Mouse (Mus musculus) thymus, adult 2 months (tissue): ENCODE measurements around the gene Casp2.

Source experiments
- CTCF ChIP-seq: fragments of 200-500 bp; IDR thresholded peaks from 2 replicates; pipeline ENCODE4 v1.5.1; 2012; ENCODE audit warnings: mild to moderate bottlenecking, control low read depth, low read length, moderate library complexity, borderline replicate concordance; ENCODE audit not compliant: control insufficient read depth, poor library complexity, insufficient read depth; ENCODE audit errors: extremely low read depth
- POLR2A ChIP-seq: fragments of 200-500 bp; IDR thresholded peaks from 2 replicates; pipeline ENCODE4 v1.6.1; 2012; ENCODE audit warnings: mild to moderate bottlenecking, low read length, control low read depth, moderate library complexity; ENCODE audit not compliant: control insufficient read depth, poor library complexity, insufficient read depth; ENCODE audit errors: extremely low read depth

DNA sequence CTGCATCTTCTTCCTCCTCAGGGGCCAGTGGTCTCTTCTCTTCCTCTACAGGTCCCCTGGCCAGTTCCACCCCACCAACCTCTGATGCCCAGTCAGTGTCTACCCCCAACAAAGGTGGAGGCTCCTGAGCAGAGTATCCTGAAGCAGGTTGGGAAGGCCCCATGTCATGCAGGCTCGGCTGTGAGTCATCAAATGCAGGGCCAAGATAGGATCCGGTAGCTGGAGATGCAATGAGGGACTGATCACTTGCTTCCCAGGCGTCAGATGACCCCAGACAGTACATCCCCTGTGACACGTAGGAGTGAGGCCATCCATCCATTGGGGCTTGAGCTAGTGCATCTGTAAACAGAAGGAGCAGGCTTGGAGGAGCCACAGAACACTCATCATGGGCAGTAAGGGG lies 53.5 kb downstream of the Casp2 start:
- no peak for TF ChIP-seq CTCF
- no peak for TF ChIP-seq POLR2A
